Mouse (Mus musculus) bone marrow macrophage, adult 2 months (primary cell): ENCODE measurements around the gene Zic1.

Experiments used
- CTCF ChIP-seq: IDR thresholded peaks from 2 replicates; pipeline ENCODE4 v1.5.1; 2012; ENCODE audit warnings: low read depth, mild to moderate bottlenecking, low read length, moderate library complexity
- POLR2A ChIP-seq: IDR thresholded peaks from 2 replicates; pipeline ENCODE4 v1.6.1; 2012; ENCODE audit warnings: mild to moderate bottlenecking, low read depth, low read length, borderline replicate concordance

DNA sequence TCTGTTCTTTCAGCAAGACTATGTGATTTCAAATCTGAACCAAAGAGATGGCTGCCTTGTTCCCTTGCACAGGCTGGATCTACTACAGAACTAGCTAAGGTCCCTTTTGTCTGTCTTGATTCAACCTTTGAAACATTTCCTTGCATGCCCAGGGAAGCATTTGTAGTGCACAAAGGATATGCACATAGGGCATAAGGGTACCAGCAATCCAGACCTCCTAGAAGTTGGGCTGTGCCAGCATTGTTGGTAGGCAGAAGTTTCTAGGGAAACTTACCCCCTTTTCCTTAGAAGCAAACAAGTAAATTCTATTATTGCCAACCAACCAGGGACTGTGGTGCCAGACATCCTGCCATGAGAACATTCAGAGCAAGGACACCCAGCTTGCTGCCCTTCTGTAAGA lies 5.4 kb upstream of the Zic1 start:
- TF ChIP-seq POLR2A: no peak
- TF ChIP-seq CTCF: no peak
